Mouse (Mus musculus) embryonic fibroblast, embryonic 13.5 days (primary cell): ENCODE results near the gene Cyp11a1.

ENCODE experiments used
- CTCF ChIP-seq: IDR thresholded peaks from 2 replicates; pipeline ENCODE4 v1.5.1; 2011; ENCODE audit warnings: mild to moderate bottlenecking, control low read depth, low read length, moderate library complexity, borderline replicate concordance; ENCODE audit not compliant: insufficient read depth
- POLR2A ChIP-seq: IDR thresholded peaks from 2 replicates; pipeline ENCODE4 v1.6.1; 2011; ENCODE audit warnings: low read depth, mild to moderate bottlenecking, control low read depth, low read length, moderate library complexity

GRCm38 (mm10) chr9:58027426-58028180 is 21.4 kb downstream of the Cyp11a1 start:
- no peak for TF ChIP-seq CTCF
- no peak for TF ChIP-seq POLR2A
